Mouse (Mus musculus) left cerebral cortex, postnatal 25 days (tissue): ENCODE results near the gene Abtb2. TPM values are rescaled to one million over a fixed set of nuclear protein-coding genes. Genes with fewer than 3 reads are reported as not detected.
A peak's percentile ranks its signal among the peaks of the same experiment; 100 is the strongest.

Experiments used
- DNase-seq, 2 experiments: peaks; one replicate each; pipeline ENCODE4 v3.0.0; 2022; ENCODE audit warnings: low spot score in 2 of 2, mixed read lengths in 1 of 2
- intact Hi-C: fragments of 180-260 bp; cut with DNase I; formaldehyde crosslinking; loops from one replicate; pipeline ENCODE4 v1.15.1; 2025
- total RNA-seq, 2 experiments: library from RNA; stranded (reverse); gene quantifications; 2 replicates each; pipeline ENCODE4 v1.2.3; 2021

The Abtb2 gene
- total RNA-seq, 2 experiments from 2014 or later: 9.8 to 11.4 TPM

DNA sequence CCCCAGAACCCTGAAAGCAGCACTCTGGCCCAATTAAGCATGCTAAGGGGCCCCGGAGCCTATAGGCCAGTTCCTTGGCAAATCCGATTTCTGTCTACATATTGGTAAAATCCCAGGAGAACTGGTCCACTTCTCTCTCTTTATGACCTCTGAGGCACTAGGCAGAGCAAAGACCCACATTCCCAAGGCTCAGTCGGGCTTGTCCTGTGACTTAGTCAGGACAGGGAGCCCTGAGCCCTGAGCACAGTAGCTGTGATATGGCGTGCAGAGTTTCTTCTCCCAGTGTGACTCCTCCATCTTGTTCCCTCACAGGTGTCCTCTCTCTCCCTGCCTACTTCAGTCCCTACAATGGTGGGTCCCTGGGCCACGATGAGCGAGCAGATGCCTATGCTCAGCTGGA lies 112.3 kb downstream of the Abtb2 start:
- DNase-seq: no peak
- intact Hi-C loops: no loop called here

DNA sequence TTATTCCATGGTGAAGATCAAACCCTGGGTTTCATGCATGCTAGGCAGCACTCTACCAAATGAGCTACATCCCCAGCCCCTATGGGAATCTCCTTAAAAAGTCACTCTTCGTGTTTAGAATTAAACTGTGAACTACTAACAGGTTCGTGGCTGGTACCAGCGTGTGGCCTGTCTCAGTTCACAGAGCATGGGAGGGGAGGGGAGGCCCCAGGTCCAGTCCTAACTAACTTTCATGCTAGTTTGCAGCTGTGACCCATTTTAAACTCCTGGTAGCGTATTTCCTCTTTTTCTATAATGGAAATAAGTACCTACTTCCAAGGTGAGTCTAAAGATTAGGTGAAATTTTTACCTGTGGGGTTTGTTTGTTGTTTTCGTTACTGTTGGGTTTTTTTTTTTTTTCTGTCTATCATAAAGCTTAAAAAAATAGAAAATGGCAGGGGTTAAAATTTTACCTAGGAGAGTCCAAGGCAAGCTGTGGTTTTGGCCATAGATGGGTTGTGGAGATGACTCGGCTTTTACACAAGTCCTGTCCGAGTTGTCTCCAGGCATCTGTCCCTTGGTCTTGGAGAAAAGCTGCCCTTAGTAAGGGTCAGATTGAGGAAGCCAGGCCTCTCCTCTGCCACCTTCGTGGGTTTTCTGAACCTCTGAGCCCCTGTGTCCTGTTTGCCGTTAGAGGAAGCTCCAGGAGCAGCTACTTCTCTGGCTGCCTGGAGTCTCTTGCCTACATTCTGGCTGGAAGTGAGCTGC lies 114.4 kb downstream of the Abtb2 start:
- intact Hi-C loops: no loop called here
- no peak for DNase-seq

DNA sequence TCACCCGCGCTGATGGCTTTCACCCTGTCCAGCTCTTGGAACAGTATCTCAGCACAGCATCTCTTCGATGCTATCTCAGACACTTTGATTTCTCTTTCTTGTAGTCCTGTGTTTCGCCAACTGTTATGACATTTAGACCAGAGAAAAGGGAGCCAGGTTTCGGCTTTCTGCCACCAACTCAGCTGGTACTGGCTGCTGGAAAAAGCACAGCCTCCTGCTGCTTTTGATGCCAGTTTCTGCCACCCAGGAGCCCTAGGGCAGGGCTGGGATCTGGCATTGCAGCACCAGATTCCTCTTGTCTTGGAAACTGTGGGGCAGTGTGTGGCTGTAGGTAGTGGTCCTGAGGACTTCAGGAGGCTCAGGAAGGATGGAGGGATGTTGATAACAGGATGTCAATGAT lies 115.0 kb downstream of the Abtb2 start:
- DNase-seq: no peak
- intact Hi-C loops: no loop called here

DNA sequence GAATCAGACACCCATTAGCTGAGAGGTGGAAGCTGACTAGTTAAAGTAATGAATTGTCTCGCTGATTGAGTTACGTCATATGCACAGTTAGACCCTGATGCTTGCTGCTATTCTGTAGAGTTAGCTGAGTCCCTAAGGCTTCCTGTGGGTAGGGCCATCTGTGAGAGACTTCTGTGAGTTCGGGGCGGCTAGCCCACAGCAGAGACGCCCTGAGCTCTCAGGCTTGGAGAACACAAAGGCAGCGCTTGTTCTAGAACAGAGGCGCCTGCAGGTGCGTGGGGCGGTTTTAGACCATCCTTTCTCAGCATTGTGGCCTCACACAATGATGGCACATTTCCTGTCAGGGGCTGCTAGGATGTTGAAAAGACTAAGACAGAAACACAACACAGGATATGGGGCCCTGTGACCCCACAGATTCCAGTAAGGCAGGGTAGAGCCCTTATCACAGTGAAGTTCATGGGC lies 116.2 kb downstream of the Abtb2 start:
- no peak for DNase-seq
- intact Hi-C loops: no loop called here

DNA sequence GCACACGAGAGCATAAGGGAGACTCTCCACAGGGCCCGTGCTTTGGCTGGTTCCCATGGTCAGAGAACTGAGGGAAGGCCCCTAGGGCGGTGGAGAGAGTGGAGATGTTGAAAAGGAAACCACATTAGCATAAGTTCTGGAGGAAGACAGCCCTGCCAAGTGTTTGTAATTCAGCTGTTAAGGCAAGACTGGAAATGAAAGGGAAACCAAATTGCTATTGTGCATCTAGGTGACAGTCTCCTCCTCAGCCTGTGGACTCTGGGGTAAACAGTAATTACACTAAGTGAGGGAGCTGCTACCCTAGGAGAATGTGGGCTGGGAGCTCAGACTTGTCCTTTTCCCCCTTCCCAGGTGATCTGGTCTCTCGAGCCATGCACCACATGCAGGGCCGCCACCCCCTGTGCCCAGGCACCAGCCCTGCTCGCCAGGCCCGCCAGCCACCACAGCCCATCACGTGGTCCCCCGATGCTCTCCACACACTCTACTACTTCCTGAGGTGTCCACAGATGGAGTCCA lies 116.9 kb downstream of the Abtb2 start:
- peak in 1 of 2 experiments; percentile 40 for DNase-seq

DNA sequence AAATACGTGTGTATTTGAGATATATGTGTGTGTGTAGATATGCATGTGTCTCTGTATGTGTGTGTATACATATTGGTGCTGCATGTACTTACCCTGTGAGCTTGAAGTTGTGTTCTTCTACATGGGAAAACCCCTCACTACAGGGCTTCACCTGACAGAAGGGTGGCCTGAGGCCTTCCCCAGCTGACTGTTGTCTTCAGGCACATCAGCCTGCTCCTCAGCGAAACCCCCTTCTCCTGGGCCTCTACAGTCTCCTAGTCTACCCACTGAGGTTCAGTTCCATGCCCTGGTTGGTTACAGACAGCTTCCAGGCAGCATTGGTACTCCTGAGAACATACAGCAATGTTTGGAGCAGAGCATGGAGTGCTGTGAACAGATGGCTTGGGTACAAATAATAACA lies 118.3 kb downstream of the Abtb2 start:
- intact Hi-C loops: no loop called here
- no peak for DNase-seq

More for the DNA sequence above, 116.9 kb downstream of the Abtb2 start:
- intact Hi-C loops: no loop called here

DNA sequence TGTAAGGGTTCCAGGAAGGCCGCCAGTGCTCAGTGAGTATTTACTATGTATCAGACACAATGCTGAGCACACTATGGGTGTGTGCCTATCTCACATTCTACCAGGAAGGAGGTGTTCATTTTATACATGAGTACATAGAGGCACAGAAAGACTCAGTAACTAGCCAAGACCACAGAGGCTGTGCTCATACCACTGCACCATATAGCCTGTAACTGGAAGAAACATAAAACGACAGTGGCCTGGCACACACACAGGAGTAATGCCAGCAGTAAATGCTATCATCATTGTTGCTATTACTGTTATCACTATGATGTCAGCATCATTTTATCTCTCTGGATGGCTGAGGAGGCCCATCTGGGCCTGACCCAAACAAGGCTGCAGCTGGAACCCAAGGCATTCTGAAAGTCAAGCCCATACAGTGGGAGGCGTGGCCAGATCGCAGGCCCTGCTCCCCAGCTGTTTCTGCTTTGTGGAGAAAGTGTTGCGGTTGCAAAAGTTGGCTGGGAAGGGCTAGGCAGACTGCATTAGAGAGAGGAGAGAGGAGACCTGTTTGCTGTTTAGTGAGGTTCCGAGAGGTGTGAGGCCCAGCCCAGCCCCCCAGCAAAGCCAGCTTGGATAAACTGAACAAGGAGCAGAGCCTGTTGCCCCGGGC lies 118.9 kb downstream of the Abtb2 start:
- intact Hi-C loops: no loop called here
- DNase-seq: no peak

DNA sequence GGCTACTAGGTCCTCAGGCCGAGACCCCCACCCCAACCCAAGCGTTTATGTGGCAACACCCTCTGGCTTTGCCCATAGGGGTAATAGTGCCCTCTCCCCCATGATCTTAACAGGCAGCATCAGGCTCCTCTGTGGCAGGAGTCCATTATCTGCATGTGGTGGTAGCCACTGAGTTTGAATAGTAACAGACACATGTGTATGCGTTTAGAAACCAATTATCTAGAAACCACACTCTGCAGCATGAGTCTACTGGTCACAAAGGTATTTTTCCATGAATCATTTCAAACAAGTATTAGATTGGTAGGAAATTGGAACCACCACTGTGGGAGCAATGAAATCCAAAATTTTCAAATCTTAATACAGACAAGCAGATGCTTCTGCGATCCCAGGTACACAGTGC lies 119.5 kb downstream of the Abtb2 start:
- intact Hi-C loops: no loop called here
- no peak for DNase-seq

DNA sequence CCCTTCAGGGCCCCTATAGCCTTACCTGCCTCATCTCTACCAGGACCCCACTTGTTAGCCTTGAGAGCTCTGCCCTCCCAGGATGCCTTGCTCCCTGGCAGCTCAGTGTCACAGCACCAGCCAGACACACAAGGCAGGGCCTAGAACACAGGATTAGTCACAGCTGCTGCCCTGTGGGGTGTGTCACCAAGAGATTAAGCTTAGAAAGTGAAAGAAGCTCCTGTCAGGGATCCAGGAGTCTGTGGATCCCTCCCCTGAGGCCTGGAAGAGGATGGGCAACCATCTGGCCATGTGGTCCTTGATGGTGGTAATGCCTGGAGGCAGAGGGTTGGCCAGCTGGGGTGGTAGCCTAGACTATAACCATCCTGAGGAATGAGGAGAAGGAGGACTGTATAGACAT lies 121.0 kb downstream of the Abtb2 start:
- no peak for DNase-seq
- intact Hi-C loops: no loop called here

DNA sequence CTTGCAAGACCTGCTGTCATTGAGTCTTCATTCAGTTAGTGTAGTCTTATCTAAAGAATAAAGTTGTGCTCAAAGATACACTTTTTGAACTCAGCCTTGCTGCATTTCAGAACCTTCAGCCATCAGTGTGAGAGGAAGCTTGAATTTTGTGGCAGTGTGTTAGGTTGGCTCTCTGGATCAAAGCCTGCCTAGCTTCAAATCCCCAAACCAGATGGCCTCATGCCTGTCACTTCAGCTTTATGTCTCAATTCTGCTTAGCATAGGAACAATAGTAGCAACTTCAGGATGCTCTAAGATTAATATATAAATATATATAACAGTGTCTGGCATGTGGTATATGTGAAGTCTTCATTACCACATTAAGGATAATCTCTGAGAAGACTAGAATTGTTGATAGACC lies 121.8 kb downstream of the Abtb2 start:
- intact Hi-C loops: no loop called here
- DNase-seq: no peak

DNA sequence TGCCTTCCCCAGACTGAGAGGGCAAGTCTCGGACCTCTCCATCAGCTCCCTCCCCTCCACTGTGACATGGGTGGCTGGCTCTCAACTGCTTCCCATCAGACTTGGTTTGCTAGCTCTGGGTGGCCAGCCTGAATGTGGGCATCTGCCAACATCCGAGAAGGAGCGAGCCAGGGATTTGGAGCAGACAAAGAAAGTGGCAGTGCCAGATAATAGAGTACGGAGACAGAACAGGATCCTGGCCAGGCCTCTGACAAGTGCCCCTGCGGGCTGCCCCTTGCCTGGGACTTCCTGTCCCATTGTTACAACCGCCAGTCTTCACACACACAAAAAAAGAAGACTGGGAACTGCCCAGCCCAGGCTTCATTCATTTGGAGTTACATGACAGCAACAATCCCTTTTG lies 124.3 kb downstream of the Abtb2 start:
- intact Hi-C loops: loop anchor here (5.0 kb wide), 1 partner anchor 58 kb away; no protein-coding TSS in a partner anchor
- peak; percentile 34 to 52 for DNase-seq

DNA sequence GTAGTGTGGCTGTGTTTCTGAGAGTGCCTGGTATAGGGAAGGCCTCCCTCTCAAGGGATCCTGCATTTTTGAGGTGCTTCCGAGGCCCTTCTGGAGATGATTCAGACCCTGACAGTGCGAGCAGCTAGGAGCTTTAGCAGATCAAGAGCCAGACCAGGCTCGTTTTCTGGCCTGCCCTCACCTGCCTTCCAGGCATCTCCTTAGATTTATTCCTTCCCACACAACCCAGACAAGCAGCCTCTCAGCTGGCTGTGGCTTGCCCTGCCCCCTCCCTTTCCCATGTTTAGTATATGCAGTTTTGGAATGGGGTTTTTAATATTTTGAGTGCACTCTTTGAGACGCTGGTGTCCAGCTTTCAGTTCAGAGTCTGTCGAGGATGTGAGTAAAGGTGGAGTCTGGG lies 124.7 kb downstream of the Abtb2 start:
- intact Hi-C loops: loop anchor here (5.0 kb wide), 1 partner anchor 59 kb away; no protein-coding TSS in a partner anchor
- no peak for DNase-seq

DNA sequence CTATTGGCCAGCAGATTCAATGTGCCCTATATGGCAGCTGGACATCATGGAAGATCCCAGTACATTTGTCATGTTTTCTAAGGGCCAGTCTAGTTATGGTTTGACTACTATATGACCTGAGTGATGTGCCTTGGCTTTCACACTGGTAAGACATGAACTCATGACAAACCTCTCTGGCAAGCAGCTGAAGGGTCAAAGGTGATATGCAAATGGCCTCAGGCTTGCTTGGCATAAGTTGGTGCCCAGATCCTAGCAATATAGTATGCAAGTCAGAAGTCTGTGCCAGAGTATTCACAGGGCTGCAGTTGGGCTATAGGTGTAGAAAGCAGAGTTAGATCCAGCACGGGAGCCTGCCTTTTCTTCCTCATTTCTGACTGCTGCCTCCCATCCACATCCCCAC lies 125.2 kb downstream of the Abtb2 start:
- intact Hi-C loops: loop anchor here (5.0 kb wide), 1 partner anchor 59 kb away; no protein-coding TSS in a partner anchor
- no peak for DNase-seq

DNA sequence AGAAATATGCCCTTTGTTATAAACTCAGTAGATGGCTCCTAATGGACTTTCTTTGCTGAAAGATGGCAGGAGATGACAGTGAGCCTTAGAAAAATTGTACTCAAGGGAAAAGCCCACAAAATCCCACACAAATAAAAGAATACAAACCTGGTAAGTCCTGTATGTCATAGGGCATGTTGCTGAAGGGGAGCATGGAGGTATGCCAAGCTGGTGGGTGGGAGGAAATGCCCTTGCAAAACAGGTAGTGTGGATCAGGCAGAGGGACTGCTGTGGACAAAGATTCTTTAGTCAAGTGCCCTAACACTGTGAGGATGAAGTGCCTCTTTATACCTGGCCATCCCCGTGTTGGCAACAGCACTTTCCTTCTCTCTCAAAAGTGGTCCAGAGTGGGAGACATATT lies 126.7 kb downstream of the Abtb2 start:
- DNase-seq: no peak

DNA sequence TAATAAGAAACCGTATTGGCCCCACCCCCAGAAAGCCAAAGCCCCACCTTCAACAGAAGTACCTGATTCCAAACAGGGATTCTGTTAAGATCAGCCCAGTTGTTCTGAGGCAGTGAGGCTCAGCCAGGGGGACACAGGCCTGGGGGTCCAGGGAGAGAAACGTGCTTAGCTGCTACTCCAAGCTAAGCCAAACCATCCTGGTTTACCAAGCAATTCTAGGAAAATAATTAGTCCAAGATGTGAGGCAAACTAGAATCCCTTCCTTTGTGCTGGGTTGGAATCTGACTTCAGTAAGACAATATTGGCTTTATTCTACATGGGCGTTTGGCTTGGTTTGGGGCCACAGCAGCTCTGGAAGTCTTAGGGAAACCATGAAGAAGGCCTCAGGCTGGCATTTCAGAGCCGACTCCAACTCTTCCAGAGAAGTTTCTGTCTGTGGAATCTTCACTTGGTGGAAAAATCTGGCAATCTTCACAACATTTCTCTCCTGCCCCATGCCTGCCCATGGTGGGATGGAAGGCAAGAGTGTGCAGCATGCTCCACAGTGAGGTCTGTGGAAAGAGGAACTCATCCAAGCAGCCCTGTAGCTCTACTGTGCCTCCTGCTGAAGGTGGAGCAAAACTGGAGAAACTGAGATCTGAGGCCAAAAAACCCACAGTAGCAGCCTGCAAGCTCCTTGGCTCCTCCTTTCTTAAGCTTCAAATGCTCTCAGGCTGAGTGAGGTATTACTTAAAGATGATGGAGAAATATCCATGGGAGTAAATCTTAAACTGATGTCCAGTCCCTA lies 128.9 kb downstream of the Abtb2 start:
- no peak for DNase-seq
- intact Hi-C loops: loop anchor here (5.0 kb wide), 1 partner anchor 63 kb away; no protein-coding TSS in a partner anchor

More for the DNA sequence above, 126.7 kb downstream of the Abtb2 start:
- intact Hi-C loops: loop anchor here (5.0 kb wide), 1 partner anchor 61 kb away; no protein-coding TSS in a partner anchor

DNA sequence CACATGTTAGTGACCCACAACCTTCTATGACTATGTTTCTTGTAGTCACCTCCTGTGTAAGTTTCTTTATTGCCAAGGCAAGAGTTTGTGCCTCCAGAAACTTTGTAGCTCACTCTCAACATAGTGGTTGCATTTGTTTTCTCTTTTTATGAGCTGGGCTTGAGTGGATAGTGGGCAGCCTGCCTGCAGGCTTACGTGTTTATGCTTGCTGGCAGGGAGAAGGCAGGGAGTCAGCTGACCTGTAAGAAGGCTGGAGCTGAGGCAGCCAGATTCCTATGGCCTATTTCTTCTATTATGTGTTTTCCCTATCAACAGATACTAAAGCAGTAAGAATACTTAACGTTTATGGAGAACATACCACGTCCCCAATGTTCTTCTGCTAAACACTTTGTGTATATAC lies 130.1 kb downstream of the Abtb2 start:
- intact Hi-C loops: no loop called here
- no peak for DNase-seq

DNA sequence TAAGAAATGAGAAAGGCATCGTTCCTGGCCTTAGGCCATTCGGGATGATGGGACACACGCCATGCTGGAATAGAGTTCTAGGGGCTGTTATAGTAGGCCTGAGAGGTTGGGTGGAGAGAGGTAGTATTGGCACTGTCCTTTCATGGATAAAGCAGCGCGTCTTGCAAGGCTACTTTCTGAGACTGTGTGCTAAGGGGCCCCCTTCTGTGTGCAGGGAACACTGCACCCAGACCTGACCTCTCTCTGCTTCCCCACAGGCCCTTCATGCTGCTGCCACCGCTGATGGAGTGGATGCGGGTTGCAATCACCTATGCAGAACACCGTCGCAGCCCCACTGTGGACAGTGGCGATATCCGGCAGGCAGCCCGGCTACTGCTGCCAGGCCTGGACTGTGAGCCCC lies 134.4 kb downstream of the Abtb2 start:
- no peak for DNase-seq
- intact Hi-C loops: no loop called here

DNA sequence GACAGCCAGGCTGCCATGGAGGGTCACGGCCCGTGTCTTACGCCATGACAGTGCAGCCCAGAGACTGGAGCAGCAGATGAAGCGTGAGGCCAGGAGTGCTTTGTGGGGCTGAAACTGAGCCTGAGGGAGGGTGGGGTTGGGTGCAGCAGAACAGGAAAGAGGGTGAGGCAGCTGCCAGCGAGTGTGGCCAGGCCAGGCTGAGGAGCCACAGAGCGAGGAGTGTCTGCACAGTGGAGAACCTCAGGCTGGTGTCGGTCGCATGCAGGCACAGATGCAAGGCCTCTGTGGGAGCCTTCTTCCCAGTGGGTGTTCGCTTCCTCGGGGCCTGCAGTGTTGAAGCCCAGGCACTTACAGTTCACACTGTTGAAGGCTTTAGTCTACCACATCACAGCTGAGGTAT lies 137.2 kb downstream of the Abtb2 start:
- no peak for DNase-seq
- intact Hi-C loops: no loop called here

DNA sequence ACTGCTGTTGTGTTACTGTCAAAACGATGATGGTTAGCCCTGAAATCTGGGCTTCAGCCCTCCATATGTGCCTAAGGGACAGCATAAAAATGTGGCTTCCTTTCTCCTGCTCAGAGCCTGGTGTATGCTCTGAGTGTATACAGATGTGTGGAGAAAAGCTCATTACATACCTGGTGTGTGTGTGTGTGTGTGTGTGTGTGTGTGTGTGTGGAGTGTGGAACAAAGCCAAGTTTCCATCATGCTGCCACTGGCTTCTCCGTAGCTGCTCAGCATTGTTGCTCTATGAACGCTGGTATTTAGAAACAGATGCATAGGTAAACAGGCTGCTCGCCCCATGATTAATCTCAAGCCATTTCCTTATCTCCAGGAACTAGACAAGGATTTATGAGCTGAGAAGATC lies 137.8 kb downstream of the Abtb2 start:
- intact Hi-C loops: no loop called here
- DNase-seq: no peak

DNA sequence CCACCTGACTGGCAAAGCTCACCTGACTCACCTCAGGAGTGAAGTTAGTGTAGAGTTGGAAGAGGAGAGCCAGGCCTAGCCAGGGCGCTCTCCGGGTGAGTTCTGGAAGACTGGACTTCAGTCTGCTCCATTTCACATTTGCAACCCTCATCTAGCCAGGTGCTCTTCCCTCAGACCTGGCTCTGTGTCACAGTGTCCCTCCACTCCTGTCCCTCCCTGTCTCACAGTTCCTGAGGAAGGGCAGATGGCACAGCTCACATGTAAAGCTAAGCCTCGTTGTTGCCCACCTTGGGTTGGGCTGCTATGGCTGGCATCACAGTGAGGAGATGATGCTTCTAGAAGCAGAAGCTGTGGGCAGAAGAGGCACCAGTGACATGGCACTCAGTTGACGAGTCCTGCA lies 139.7 kb downstream of the Abtb2 start:
- DNase-seq: no peak
- intact Hi-C loops: loop anchor here (5.0 kb wide), 1 partner anchor 249 kb away; no protein-coding TSS in a partner anchor
